In the genomic region with DNA sequence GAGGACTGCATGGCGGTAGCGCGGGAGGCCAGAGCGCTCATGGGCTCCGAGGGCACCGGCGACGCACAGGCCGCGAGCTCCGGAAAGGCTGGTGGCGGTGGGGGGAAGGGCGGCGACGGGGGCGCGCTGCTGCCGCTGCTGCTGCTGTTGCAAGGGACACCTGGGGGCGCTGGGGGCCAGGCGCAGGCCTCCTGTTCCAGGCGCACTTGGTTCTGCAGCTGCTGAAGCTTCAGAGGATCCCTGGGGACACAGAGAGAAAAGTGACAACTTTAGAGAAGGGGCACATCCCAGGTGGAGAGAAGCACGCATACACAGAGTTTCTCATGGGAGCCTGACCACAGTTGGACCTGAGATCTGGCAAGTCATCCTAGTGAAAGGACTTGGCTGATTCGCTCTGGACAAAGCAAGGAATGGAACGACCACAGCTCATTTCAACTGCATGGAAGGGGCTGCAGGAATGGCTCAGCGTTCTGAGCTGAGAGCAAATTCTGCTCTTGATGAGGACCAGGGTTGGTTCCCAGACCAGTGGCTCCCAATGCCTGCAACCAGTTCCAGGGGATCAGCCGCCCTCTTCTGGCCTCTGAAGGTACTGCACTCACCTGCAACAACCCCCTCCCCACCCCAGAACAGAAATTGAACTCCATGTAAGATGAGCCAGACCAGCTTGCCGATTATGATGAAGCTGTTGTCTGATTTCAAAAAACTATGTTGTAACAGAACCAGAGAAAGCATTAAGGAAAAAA, we compare ENCODE assay signal across 7 mouse cellular contexts.
A peak's percentile ranks its signal among the peaks of the same experiment; 100 is the strongest.
DNase-seq lines count a peak whose midpoint lies in the region; ATAC-seq and TF ChIP-seq lines count a peak whose summit lies in the region.

No protein-coding gene starts in this region.

- H3K9ac ChIP-seq in lung, embryonic 14.5 days: no peak overlapping the region
- no peak overlapping the region for H3K9ac ChIP-seq in liver, adult 2 months (ENCODE audit: low read depth, low read length)

- WGBS in lung, embryonic 14.5 days: 43% methylated on average over 26 of the region's 27 CpGs
- WGBS in liver, adult 2 months: 86% methylated on average over 27 of the region's 27 CpGs

- no peak for TF ChIP-seq POLR2A in liver, adult 2 months (IDR thresholded peaks at IDR 0.05; ENCODE audit: extremely low read depth, insufficient read depth, low read length)

- no peak for DNase-seq in lung, embryonic 14.5 days
- no peak for DNase-seq in lung, postnatal 36 days
- peak; percentile 54 for DNase-seq in embryo, embryonic 9.5 days (ENCODE audit: extremely low spot score)
- DNase-seq in liver, adult 2 months (ENCODE audit: extremely low read depth, low read depth, low spot score): no peak
- peak; percentile 28 for DNase-seq in thymus, postnatal 14 days
- DNase-seq in urinary bladder, postnatal 4 days (ENCODE audit: low spot score in 2 of 2): no peak

- H3K36me3 ChIP-seq in lung, embryonic 14.5 days (ENCODE audit: insufficient read depth): peaks cover 49% of the 10 kb centered on the region
- peaks cover 36% of the 10 kb centered on the region for H3K36me3 ChIP-seq in liver, adult 2 months (ENCODE audit: control insufficient read depth, insufficient read depth, low read length)

- ATAC-seq in lung, embryonic 14.5 days (ENCODE audit: insufficient read depth): 0 out of 2 replicates have a peak, but pooled peaks have one; percentile 26
- no peak for ATAC-seq in cerebellum, adult (ENCODE audit: insufficient number of reproducible peaks, low FRiP score, low TSS enrichment)

- H3K79me2 ChIP-seq in liver, adult 2 months (ENCODE audit: control insufficient read depth, insufficient read depth, low read length): peaks cover 17% of the 10 kb centered on the region

- no peak overlapping the region for H3K4me3 ChIP-seq in lung, embryonic 14.5 days (ENCODE audit: low read depth, low read length)
- no peak overlapping the region for H3K4me3 ChIP-seq in liver, adult 2 months (ENCODE audit: insufficient read depth, low read depth, low read length)

- peak; percentile 64 for TF ChIP-seq CTCF in lung, embryonic 14.5 days (IDR thresholded peaks at IDR 0.05; ENCODE audit: low read depth)
- peak; percentile 73 for TF ChIP-seq CTCF in liver, adult 2 months (IDR thresholded peaks at IDR 0.05; ENCODE audit: low read depth, low read length)

- H3K4me1 ChIP-seq in lung, embryonic 14.5 days (ENCODE audit: insufficient read depth): peaks cover 3% of the 10 kb centered on the region; the same call in 1 of the 2 replicates
- H3K4me1 ChIP-seq in liver, adult 2 months (ENCODE audit: control insufficient read depth, insufficient read depth, low read length): no peaks in the 10 kb centered on the region

- peaks cover 14% of the 10 kb centered on the region; the same call in 1 of the 2 replicates for H3K9me3 ChIP-seq in lung, embryonic 14.5 days (ENCODE audit: low read depth, low read length)

- no peak overlapping the region for H3K27ac ChIP-seq in lung, embryonic 14.5 days (ENCODE audit: low read depth)
- H3K27ac ChIP-seq in liver, adult 2 months (replicated peaks; ENCODE audit: insufficient read depth, low read depth, low read length): no peak overlapping the region

- no peaks in the 10 kb centered on the region for H3K27me3 ChIP-seq in lung, embryonic 14.5 days (ENCODE audit: insufficient read depth, low read length)
- no peaks in the 10 kb centered on the region for H3K27me3 ChIP-seq in liver, adult 2 months (ENCODE audit: control insufficient read depth, insufficient read depth, low read length)

- H3K4me2 ChIP-seq in lung, embryonic 14.5 days: no peak overlapping the region

Comparison
In these comparisons a context has a peak if more than half of its experiments do, and no peak if none do; other contexts are left out.
1. DNase-seq: peak in embryo, embryonic 9.5 days (single experiment) and thymus, postnatal 14 days (single experiment); none in lung, embryonic 14.5 days (single experiment), lung, postnatal 36 days (single experiment), liver, adult 2 months (single experiment) and urinary bladder, postnatal 4 days (0 of 2).